Mouse (Mus musculus) B cell, adult 62 days (primary cell): ENCODE measurements around the gene Ubqln3. TPM values are rescaled to one million over a fixed set of nuclear protein-coding genes. Genes with fewer than 3 reads are reported as not detected.

Experiments
- total RNA-seq: library from RNA; stranded (reverse); gene quantifications from 4 replicates; pipeline ENCODE4 v1.2.4, GENCODE M21; 2023

Gene Ubqln3
- total RNA-seq = not detected in 4 replicates

DNA sequence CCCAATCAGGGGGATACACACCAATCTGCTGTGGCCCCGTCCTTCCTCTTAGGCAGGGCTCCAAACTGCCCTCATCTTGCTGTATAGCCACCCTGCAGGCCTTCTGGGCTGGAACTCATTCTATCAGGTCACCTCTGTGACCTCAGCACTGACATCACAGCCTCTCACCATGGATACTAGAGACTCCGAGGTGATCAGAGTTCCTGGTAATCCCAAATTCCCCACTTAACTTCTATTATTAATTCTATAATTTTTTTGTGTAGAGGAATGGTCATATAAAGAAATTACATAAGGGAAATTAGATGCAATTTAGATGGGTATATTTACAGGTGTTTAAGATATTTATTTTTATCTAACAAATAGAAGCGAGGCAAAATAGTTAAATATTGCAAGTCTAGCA is at the start of gene Ubqln3:
Ubqln3 (minus strand) TSS at position 101 of the 400 bp plus-strand sequence.

DNA sequence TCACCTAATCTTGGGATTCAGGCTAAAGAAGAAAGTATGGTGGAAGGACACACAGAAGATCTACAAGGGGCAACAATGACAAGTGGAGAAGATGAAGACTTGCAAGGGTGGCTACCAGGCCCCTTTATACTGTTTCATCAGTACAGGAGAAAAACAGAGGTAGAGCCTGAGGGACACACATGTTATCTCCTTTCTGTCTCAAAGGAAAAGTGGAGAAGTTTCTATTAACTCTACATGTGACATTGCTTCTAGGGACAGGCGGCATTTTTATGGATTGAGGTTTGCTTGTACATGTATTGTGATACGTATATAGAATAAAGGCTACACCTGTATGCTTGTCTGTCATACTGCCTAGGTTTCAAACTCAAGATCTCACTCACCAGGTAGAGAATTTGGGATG is 40.2 kb upstream of the Ubqln3 start, which contains the start of gene Olfr648:
Olfr648 (minus strand) TSS at position 101 of the 400 bp plus-strand sequence.

GRCm38 (mm10) chr7:104150456-104150855 is 7.4 kb upstream of the Ubqln3 start, which contains the start of gene Ubqlnl:
TSS of gene Ubqlnl (minus strand) at chr7:104150556.

DNA sequence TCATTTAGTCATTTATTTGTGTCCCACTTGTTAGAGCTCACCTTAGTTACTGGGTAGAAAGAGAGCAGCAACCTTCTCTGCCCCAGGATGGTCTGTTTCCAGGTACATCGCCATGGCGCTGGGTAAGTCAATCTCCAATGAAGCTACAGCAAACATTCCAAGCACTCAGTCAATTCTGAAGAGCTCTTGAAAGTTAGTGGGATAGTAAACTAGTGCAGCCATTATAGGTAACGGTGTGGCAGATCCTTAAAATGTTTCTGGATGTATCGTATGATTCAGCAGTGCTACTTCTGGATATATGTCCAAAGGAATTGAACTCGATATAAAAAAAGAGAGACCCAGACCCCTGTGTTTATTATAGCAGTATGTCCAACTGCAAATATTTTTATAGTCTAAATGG is 5.8 kb downstream of the Ubqln3 start, which contains the start of gene Olfr643:
Olfr643 (minus strand) TSS at position 101 of the 400 bp plus-strand sequence.

DNA sequence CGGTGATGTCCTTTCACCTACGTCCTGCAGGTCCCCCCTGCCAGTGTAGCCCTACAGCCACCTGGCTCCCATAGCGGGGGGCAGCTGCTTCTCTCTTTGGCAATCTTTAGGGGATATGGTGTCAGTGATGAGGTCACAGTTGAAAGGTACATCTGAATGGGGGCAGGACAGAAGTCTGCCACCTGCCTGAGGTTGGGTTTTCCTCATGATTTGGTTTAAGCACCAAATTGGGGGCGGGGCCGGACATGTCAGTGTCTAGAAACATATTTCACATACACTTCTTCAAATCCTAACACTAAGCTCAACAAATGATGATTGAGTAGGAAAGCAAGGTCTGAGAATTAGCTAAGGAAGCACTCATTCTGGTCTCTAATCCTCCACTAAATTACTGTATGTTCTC is 13.4 kb downstream of the Ubqln3 start, which contains the start of gene Ubqln5:
Ubqln5 (minus strand) TSS at position 101 of the 400 bp plus-strand sequence.

GRCm38 (mm10) chr7:104104757-104104972 is 38.4 kb downstream of the Ubqln3 start, which contains the start of gene Olfr646:
TSS of gene Olfr646 (plus strand) at chr7:104104873.

Other genes starting within 250 kb of the Ubqln3 start
- not detected in 4 replicates for gene Olfr64, start 248.8 kb downstream of the Ubqln3 start, total RNA-seq
- not detected in 4 replicates for gene Olfr65, start 239.8 kb downstream of the Ubqln3 start, total RNA-seq
- not detected in 4 replicates for gene Olfr631, start 214.5 kb downstream of the Ubqln3 start, total RNA-seq
- not detected in 4 replicates for gene Olfr632, start 208.9 kb downstream of the Ubqln3 start, total RNA-seq
- not detected in 4 replicates for gene Olfr633, start 198.8 kb downstream of the Ubqln3 start, total RNA-seq
- not detected in 4 replicates for gene Olfr635, start 172.1 kb downstream of the Ubqln3 start, total RNA-seq
- gene Olfr638, start 144.5 kb downstream of the Ubqln3 start, total RNA-seq = not detected in 4 replicates
- gene Olfr639, start 126.0 kb downstream of the Ubqln3 start, total RNA-seq = 0.28 TPM in 1 of 4 replicates, not detected in the others
- not detected in 4 replicates for gene Olfr640, start 117.7 kb downstream of the Ubqln3 start, total RNA-seq
- not detected in 4 replicates for gene Olfr641, start 107.8 kb downstream of the Ubqln3 start, total RNA-seq
- not detected in 4 replicates for gene Olfr642, start 90.6 kb downstream of the Ubqln3 start, total RNA-seq
- not detected in 4 replicates for gene 4930516K23Rik, start 81.8 kb downstream of the Ubqln3 start, total RNA-seq
- not detected in 4 replicates for gene Olfr644, start 71.4 kb downstream of the Ubqln3 start, total RNA-seq
- gene Olfr645, start 57.8 kb downstream of the Ubqln3 start, total RNA-seq = not detected in 4 replicates
- gene Olfr646, start 38.4 kb downstream of the Ubqln3 start, total RNA-seq = 0.30 to 0.49 TPM (median 0.42 TPM) in 4 replicates
- gene Ubqln5, start 13.5 kb downstream of the Ubqln3 start, total RNA-seq = not detected in 4 replicates
- not detected in 4 replicates for gene Olfr643, start 5.9 kb downstream of the Ubqln3 start, total RNA-seq
- not detected in 4 replicates for gene Ubqlnl, start 7.3 kb upstream of the Ubqln3 start, total RNA-seq
- not detected in 4 replicates for gene Olfm5, start 21.6 kb upstream of the Ubqln3 start, total RNA-seq
- gene Olfr648, start 40.1 kb upstream of the Ubqln3 start, total RNA-seq = not detected in 4 replicates
- not detected in 4 replicates for gene Olfr649, start 52.7 kb upstream of the Ubqln3 start, total RNA-seq
- 0.45 to 0.60 TPM (median 0.47 TPM) in 4 replicates for gene Trim6, start 75.5 kb upstream of the Ubqln3 start, total RNA-seq
- gene Trim34a, start 101.2 kb upstream of the Ubqln3 start, total RNA-seq = 53.5 to 60.3 TPM (median 54.2 TPM) in 4 replicates
- 23.2 to 27.2 TPM (median 25.2 TPM) in 4 replicates for gene Trim5, start 144.8 kb upstream of the Ubqln3 start, total RNA-seq
- gene Trim12a, start 172.2 kb upstream of the Ubqln3 start, total RNA-seq = 101 to 114 TPM (median 113 TPM) in 4 replicates
- 1.9 to 4.0 TPM (median 3.1 TPM) in 4 replicates for gene Trim34b, start 186.2 kb upstream of the Ubqln3 start, total RNA-seq
- 43.7 to 48.9 TPM (median 46.7 TPM) in 4 replicates for gene Trim12c, start 210.1 kb upstream of the Ubqln3 start, total RNA-seq
- 20.6 to 25.0 TPM (median 23.3 TPM) in 4 replicates for gene Trim30b, start 226.6 kb upstream of the Ubqln3 start, total RNA-seq